Mouse (Mus musculus): Measurements from ENCODE around the gene Map2k5.

Gene Map2k5

GRCm38 (mm10) chr9:63136241-63136640 is 241.5 kb downstream of the Map2k5 start:
- no peak for ATAC-seq (ENCODE audit: insufficient number of reproducible peaks, low FRiP score, low TSS enrichment)

GRCm38 (mm10) chr9:63135801-63136200 is 241.9 kb downstream of the Map2k5 start:
- no peak for ATAC-seq (ENCODE audit: insufficient number of reproducible peaks, low FRiP score, low TSS enrichment)

- no peak for ATAC-seq (ENCODE audit: insufficient number of reproducible peaks, low FRiP score, low TSS enrichment)
Observed at GRCm38 (mm10) chr9:63135356-63135755, 242.3 kb downstream of the Map2k5 start.

GRCm38 (mm10) chr9:63133659-63134058 is 244.0 kb downstream of the Map2k5 start:
- no peak for ATAC-seq (ENCODE audit: insufficient number of reproducible peaks, low FRiP score, low TSS enrichment)

GRCm38 (mm10) chr9:63132673-63133601 is 244.8 kb downstream of the Map2k5 start:
- ATAC-seq (ENCODE audit: insufficient number of reproducible peaks, low FRiP score, low TSS enrichment), result peak; percentile 86

- peak; percentile 32; the same call in 1 of the 2 replicates for ATAC-seq (ENCODE audit: insufficient number of reproducible peaks, low FRiP score, low TSS enrichment)
Observed at GRCm38 (mm10) chr9:63131957-63132602, 245.6 kb downstream of the Map2k5 start.

GRCm38 (mm10) chr9:63129641-63130041 is 248.1 kb downstream of the Map2k5 start:
- ATAC-seq (ENCODE audit: insufficient number of reproducible peaks, low FRiP score, low TSS enrichment), result no peak

- no peak for ATAC-seq (ENCODE audit: insufficient number of reproducible peaks, low FRiP score, low TSS enrichment)
Observed at GRCm38 (mm10) chr9:63124512-63124911, 253.2 kb downstream of the Map2k5 start.

GRCm38 (mm10) chr9:63123451-63124438 is 254.0 kb downstream of the Map2k5 start:
- peak; percentile 84; the same call in 1 of the 2 replicates for ATAC-seq (ENCODE audit: insufficient number of reproducible peaks, low FRiP score, low TSS enrichment)

- no peak for ATAC-seq (ENCODE audit: insufficient number of reproducible peaks, low FRiP score, low TSS enrichment)
Observed at GRCm38 (mm10) chr9:63122161-63122833, 255.4 kb downstream of the Map2k5 start.

- ATAC-seq (ENCODE audit: insufficient number of reproducible peaks, low FRiP score, low TSS enrichment), result no peak
Observed at GRCm38 (mm10) chr9:63118385-63118784, 259.3 kb downstream of the Map2k5 start.
